Mouse (Mus musculus): ENCODE results near the gene Me3.

Me3 gene

DNA sequence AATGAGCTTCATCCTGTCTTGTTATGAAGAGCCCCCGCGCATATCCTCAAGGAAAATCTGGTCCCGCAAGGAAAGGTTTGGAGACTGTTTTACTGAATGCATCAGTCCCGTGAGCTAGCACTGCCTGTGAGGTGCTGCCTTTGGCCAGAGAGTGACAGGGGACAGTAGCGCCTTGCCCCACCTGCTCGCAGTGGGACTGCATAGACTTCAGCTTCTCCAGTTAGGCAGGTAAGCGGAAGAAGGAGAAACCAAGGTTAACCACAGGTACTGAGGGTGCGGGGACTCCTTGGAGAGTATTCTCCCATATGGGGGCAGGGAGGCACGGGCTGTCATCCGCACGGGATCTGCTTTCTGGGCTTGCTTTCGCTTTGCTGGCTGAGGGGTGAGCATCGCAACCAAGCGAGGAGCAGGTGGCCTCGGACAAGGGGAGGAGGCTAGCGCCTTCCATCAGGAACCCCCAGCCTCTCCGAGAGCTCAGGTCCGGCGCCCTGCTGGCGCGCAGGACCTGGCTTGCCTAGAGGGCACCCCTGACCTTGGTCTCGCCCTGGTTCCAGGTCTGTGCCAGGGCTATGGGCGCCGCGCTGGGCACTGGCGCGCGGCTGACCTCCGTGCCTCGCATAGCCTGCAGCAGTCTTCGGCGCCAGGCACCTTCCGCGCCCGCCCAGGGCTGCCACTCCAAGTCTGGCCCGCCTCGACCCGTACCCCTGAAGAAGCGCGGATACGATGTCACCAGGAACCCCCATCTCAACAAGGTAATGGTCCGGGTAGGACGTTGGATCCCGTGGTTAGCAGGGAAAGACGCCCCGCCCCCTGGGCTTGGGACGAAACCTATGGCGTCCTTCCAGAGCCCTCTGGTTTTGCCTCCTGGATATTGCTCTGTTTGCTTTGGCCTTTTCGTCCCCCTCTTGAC is at the start of gene Me3:
Gene Me3, plus strand, starts transcription at position 51 of the 910 bp plus-strand sequence.
- peak; percentile 89 for DNase-seq (ENCODE audit: extremely low read depth, insufficient read length, low spot score)

DNA sequence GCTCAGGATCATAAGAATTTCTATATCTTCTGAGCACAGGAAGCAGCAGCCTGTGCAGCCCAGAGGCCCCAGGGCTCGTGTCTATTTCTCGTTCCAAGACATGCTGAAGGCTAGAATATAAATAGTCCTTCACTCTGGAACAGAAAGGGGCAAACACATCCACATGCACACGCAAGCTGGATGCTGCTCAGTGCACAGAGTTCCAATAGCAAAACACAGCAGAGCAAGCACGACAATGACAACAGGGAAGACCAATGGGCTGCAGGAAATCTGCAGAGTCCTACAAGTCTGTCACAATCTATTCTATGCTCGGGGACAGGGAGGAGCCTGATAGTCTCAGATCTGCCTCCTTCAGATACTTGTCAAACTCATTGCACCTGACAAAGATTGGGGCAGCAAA is 42.2 kb upstream of the Me3 start:
- no peak for DNase-seq (ENCODE audit: extremely low read depth, insufficient read length, low spot score)

DNA sequence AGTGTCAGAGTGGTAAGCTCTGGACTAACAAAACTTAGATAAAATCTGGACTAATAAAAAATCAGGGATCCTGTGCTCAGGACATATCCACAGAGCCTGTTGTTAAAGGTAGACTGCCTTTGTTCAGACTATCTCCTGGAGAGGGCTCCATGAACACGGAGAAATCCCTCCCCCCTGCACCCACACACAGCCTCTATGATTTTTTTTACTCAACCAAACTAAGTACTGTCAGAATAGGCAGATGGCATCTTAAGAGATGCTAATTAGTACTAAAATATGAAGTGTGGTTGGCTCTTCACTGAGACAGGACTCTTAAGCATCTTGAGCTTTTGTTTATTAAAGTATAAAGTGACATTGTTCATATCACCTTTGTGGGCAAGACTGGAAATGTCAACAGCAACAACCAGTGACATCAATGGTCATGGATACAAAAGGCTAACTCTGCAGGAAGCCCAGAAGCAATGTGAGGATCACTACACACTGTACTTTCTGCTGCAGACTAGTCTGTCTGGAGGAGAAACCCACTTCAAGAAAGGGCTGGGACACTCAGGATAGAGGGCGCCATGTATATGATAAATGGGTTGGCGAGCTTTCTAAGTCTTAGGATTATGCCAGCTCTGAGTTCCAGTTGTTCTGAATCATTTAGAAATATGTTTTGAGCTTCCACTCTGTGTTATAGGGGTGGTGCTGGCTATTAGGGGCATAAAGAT is 41.5 kb upstream of the Me3 start:
- no peak for DNase-seq (ENCODE audit: extremely low read depth, insufficient read length, low spot score)

DNA sequence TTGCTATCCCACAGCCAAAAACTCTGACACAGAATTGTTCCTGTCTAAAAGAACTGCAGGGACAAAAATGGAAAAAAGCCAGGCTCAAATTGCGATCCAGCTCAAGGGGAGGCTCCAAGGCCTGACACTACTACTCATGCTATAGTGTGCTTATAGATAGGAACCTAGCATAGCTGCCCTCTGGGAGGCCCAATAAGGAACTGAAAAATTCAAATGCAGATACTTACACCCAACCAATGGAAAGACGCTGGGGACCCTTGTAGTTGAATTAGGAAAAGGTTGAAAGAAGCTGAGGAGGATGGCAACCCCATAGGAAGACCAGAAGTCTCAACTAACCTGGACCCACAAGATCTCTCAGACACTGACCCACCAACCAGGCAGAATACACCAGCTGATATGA is 36.4 kb upstream of the Me3 start:
- no peak for DNase-seq (ENCODE audit: extremely low read depth, insufficient read length, low spot score)

DNA sequence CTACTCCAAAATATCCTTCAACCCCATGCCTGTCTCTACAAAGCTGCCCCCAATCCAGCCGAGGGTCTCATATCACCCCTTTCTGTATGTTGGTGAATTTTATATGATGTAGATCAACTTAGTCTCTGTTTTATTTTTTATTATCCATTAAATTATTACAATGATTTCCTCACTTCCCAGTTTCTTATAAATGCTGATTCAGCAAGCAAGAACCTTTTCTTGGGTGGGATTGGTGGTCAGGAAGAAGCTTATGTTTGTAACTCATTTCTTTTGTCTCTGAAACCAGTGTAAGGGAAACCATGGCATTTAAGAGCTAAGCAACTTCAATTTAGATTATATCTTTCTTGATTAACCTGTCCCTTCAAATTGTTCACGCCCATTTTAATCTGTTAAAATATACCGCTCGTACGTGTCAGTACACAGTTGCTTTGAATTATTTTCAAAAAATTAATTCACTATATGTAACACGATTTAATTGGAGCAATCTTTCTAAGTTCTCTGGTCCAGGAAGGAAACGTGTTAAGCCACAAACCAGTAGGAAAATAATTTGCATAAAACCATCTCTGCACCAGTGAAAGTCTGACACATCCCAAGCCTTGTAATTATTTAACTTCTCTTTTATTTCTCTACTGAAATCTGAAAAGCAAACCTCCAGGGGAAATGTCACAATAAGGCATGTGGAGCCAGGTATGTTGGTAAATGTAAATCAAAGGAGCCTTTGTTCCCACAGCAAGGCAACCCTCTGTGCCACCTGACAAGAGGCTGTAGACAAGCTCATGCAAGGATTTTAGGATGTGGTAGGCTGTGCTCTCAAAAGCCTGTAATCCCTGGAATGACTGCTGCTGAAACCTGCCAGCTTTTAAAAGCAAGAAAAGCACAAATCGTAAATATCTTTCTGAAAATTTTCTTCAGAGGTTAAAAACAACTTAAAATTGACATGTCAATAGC is 26.3 kb upstream of the Me3 start:
- no peak for DNase-seq (ENCODE audit: extremely low read depth, insufficient read length, low spot score)

DNA sequence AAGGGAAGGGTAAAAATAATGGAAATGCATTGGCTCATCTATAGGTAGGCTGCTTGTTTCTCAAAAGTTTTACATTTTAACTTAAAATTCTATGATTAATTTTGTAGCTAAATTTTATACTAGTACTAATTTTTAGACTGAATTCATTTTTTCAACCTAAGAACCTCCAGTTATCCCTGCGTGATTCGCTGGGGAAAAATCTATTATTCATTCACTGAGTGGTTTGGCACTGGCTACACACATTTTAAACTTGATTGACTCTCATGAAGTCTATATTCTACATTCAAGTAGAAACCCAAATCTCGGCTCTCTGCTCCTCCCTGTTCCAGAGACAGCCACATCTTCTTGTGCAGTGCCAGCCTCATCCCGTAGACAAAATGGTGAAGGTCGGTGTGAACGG is 24.9 kb upstream of the Me3 start:
- DNase-seq (ENCODE audit: extremely low read depth, insufficient read length, low spot score), result no peak

DNA sequence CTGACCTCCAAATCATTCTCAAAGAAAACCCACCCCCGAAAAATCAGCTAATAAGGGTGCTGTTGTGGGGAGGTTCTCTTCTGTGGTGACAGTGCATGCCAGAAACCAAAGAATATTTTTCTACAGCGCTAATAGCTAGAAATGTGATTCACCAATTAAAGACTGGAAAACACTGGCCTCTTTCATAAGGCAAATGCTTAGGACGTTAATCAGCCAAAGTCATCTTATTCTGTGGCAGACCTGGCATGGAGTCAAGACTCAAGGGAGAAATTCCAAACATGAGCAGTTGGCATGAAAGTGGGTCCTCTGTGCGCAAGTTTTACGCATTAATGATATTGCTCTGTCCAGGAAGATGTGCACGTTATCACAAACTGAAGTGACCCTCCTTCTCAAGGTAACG is 21.0 kb upstream of the Me3 start:
- peak; percentile 72 for DNase-seq (ENCODE audit: extremely low read depth, insufficient read length, low spot score)

DNA sequence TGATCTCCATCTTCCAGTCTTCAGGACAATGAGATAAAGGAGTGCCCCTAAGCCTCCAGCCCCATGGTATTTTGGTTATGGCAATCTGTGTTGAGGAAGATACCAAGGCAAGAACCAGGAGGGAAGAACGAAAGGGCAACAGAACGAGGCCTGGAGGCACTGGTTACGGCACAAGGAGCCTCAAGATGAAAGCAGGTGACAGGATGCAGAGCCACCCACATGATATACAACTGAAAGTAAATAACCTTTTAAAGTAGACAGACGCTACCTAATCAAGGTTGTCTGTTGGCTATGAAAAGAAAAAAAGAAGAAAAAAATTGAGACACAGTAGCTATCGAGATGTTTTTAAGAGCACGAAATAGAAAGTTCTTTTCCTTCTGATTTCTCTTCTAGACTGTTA is 16.0 kb upstream of the Me3 start:
- DNase-seq (ENCODE audit: extremely low read depth, insufficient read length, low spot score), result no peak

DNA sequence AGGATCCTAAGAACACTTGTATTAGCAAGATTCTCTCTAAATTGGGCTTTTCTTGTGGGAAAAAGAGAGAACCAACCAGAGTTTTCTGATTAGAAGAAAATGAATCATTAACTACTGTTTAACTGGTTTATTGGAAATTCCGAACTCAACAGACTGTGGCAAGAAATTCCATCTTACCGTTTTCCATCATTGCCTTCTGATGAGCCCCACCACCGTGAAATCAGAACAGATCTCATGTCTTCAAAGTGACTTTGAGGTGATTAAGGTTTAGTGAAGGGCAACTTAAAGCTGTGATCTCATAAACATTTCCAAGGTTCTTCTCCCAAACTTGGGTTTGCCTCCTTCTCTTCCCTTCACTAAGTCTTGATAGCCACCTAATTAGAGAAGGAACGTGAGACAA is 8.9 kb upstream of the Me3 start:
- no peak for DNase-seq (ENCODE audit: extremely low read depth, insufficient read length, low spot score)

DNA sequence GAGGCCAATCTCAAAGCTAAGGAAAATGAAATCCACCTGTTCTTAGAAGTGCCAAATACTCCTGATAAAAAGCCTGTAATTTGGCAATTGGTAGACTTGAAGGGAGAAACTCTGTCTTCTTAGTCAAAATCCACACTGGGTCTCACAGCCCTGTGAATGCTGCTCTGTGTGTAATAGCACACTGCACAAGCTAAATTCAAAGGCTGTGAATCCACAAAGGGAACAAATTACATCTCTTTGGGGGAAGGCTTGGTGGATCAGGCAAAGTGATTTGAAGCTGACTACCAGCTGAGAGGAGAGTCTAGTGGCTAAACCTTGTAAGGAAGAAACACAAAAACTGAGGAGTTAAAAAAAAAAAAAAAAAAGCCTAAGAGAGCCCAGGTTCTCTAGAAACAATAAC is 4.8 kb upstream of the Me3 start:
- no peak for DNase-seq (ENCODE audit: extremely low read depth, insufficient read length, low spot score)

DNA sequence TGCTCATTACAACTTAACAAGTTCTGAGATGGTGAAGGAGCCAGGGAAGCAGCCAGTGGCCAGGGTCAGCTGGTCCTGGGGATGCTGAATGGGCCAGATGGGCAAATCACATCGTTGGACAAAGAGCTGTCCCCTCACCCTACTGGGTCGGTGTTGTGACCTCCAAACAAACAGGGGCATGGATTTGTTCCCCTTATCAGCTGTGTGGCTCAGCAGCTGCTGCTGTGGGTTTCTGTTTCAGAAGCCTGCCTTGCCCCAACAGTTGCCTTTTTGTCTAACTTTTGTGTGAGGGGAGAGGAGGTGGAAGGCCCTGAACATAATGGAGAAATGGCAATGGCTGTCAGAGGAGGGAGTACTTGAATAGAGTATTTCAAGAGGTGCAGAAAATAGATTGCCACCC is 4.2 kb upstream of the Me3 start:
- no peak for DNase-seq (ENCODE audit: extremely low read depth, insufficient read length, low spot score)

DNA sequence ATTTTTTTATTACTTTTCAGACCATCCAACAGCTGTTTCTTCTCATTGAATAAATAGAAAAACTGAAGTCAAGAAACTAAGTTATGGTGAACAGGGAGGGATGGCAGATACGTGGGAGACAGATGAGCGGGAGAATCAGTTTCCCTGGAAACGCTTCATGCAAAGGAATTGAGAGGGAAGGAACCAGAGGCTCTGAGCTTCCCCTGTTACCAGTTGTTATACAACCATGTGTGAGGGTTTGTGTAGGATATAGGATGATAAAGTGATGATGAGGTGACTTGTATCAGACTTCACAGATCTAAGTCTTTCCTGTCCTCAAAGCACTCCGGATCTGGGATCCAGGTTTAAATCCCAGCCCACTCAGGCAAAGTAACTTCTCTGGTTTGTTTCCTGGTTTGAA is 3.2 kb upstream of the Me3 start:
- no peak for DNase-seq (ENCODE audit: extremely low read depth, insufficient read length, low spot score)

DNA sequence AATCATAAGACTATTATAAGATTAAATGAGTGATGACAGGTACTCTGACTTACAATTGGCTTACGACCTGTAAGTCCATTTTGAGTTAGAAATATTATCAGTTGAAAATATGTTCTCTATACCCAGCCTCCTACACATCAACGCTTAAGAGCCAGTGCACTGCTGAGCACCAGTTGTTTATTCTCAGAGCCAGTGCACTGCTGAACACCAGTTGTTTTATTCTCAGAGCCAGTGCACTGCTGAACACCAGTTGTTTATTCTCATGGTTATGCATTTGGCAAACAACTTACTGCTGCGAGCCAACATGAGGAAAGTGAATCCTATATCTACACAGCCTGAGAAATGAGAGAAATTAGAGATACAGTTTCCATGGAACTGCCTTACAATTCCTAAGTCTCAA is 2.3 kb upstream of the Me3 start:
- DNase-seq (ENCODE audit: extremely low read depth, insufficient read length, low spot score), result no peak

DNA sequence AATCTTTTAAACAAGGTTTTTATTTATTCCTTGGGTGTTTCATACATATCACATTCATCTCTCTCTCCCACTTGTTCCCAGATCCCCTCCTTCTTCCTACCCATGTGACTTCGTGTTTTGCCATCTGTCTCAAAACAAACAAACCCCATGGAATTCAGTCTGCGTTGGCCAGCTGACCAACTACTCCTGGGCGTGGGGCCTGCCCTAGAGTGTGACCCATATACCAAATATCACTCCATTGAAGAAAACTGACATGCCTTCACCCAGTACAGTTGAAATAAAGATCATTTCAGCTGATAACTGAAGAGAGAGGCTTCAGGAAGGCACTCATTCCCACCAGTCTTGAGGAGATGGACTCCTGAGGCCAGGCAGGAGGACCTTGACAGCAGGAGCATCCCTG is 1.4 kb upstream of the Me3 start:
- DNase-seq (ENCODE audit: extremely low read depth, insufficient read length, low spot score), result no peak

DNA sequence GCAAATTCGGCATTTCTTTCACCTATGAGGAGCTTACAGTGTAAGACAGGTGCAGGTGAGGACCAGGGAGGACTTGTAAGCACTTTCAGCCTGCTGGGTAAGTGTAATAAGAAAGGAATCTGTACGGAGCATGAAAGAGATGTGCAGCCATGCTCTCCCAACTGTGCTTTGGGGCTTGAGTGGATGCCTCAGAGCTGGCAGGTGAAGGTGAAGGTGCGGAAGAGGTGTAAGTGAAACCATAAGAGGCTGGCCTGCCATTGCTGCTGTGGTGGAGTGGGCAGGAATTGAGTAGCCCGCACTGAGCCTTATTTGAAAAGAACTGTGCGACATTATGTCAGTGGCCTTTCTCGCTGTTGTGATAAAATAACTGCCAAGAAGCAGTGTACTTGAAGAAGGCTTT is 8.3 kb downstream of the Me3 start:
- no peak for DNase-seq (ENCODE audit: extremely low read depth, insufficient read length, low spot score)

DNA sequence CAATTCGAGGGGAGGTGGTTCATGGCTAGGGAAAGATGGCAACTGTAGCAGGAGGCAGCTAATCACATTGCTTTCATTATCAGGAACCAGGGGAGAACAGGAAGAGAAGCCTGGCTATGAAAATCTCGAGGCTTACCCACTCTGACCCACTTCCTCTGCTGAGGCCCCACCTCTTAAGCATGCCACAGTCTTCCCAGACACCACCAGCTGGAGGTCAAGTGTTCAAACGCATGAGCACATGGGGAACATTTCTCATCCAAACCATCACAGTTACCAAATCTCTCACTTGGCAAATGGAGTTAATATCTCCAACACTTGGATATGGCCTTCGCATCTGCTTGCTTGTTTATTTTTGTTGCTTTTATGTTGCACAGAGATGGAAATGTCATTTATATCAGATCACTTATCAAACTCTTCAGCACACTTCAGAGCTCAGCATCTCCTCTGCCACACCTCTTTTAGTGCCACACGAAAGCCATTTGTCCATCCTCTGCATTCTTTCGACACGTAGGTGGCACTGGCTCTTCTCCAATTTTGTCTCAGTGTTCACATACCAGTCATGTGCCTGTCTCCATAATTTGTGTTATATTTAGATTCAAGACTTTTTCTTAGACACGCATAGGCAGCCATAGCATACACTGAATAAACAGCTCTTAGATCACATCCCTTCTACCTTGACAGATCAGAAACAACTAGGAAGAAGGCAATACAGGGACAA is 8.9 kb downstream of the Me3 start:
- DNase-seq (ENCODE audit: extremely low read depth, insufficient read length, low spot score), result peak; percentile 51

DNA sequence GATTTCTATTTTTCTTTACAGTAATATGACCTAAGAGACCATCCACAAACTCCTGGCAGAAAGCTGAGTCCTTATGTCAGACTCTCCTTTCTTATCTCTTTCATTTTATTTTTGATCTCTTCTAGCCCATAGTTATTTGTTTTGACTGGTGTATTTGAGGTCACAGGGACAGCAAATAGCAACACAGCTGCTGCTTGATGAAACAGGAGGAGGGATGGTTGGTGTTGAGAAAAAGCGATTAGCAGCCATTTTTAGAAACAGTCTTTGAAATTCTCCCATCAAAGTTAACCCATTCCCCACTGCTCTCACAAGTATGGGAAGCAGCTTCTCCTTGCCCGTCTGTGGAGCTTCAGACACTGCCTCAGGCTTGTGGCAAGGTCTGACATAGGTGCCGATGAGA is 12.8 kb downstream of the Me3 start:
- DNase-seq (ENCODE audit: extremely low read depth, insufficient read length, low spot score), result no peak

DNA sequence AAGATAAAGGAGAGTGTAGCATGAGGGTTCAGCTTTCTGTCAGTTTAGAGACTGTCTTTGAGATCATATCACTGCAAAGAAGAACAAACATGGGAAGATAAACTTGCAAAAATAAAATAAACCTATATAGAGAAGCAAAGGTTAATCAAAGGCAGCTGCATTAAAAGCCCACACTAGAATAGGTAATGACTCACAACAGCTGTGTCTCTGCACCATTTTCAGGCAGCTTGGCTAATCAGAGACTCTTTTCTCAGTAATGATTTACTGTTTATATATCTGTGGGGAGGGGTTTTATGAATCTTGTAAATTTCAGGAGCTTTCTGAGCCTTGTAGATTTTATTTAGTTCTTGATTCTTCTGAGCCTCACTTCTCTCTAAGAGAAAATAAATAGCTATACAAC is 15.7 kb downstream of the Me3 start:
- DNase-seq (ENCODE audit: extremely low read depth, insufficient read length, low spot score), result no peak

DNA sequence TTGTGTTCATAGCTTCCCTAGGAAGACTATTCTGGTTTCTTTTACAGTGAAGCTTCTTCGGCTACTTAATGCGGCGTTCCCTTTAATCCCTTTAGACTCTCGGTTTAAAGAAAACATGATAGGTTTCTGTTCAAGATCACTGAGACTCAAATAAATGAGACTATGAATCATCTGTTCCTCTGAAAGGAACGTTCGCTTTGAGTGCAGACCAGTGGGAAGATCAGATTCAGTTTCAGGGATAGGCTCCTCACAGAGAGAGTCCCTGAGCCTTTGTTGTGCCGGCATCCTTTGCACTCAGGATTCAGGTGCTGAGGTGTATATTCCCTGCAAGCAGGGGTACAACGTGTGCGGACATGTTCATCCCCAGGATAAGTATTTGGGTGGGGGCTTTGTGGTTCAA is 25.0 kb downstream of the Me3 start:
- DNase-seq (ENCODE audit: extremely low read depth, insufficient read length, low spot score), result no peak

DNA sequence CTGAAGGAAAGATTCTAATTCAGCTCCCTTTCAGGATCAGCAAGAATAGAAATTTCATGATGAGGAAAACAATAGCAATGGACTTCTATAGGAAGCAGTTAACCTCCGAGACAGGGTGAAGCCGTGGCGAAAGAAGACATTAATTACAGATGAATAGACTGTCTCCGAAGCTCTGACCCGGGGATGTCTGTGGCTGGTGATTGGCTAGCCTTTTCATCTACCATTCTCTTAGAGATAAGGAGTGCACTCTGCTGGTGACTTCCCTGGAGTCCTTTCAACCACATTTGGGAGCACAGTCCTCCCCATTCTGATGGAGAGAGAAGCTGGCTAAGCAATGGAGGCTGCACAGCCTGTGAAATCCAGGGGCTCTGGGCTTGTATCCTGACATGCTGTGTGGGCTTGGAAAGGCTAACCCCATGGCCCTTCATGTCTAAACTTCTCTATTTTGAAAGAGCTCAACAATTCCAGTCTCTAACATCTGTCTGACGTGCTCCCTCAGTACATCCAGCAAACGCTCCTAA is 25.6 kb downstream of the Me3 start:
- no peak for DNase-seq (ENCODE audit: extremely low read depth, insufficient read length, low spot score)
